Mouse (Mus musculus) spleen, adult 2 months (tissue): ENCODE results near the gene Tvp23a.

Experiments used
- CTCF ChIP-seq: fragments of 200-500 bp; IDR thresholded peaks from 2 replicates; pipeline ENCODE4 v1.5.1; 2011; ENCODE audit warnings: mild to moderate bottlenecking, inconsistent platforms; ENCODE audit not compliant: insufficient read depth, insufficient read length, insufficient replicate concordance; ENCODE audit errors: extremely low read depth
- POLR2A ChIP-seq: fragments of 200-500 bp; IDR thresholded peaks from 2 replicates; pipeline ENCODE4 v1.6.1; 2011; ENCODE audit warnings: low read depth, low read length, inconsistent platforms

GRCm38 (mm10) chr16:10489904-10490457 is 42.8 kb upstream of the Tvp23a start:
- no peak for TF ChIP-seq CTCF
- no peak for TF ChIP-seq POLR2A
